Mouse (Mus musculus) stomach, embryonic 15.5 days (tissue): ENCODE data around the gene Slc22a20. TPM values are rescaled to one million over a fixed set of nuclear protein-coding genes. Genes with fewer than 3 reads are reported as not detected.
A peak's percentile ranks its signal among the peaks of the same experiment; 100 is the strongest.

Experiments used
- ATAC-seq: fragments of 200-750 bp; cut with Nextera tagmentation; 2 replicates; pipeline ENCODE4 v1.8.0; 2017; ENCODE audit warnings: low read depth, moderate number of reproducible peaks, moderate TSS enrichment; ENCODE audit not compliant: insufficient read depth, low FRiP score
- H3K27ac ChIP-seq: fragments of 300-500 bp; sonication (generic); 2 replicates; pipeline ENCODE4 v1.5.1; 2015; ENCODE audit warnings: mild to moderate bottlenecking, inconsistent platforms
- H3K27me3 ChIP-seq: fragments of 300-500 bp; sonication (generic); replicated peaks from 2 replicates; pipeline ENCODE4 v1.6.1; 2015; ENCODE audit warnings: inconsistent platforms
- H3K36me3 ChIP-seq: fragments of 300-500 bp; sonication (generic); 2 replicates; pipeline ENCODE4 v1.6.1; 2015; ENCODE audit warnings: inconsistent platforms
- H3K4me1 ChIP-seq: fragments of 300-500 bp; sonication (generic); 2 replicates; pipeline ENCODE4 v1.6.1; 2015; ENCODE audit warnings: inconsistent platforms
- H3K4me2 ChIP-seq: fragments of 300-500 bp; sonication (generic); 2 replicates; pipeline ENCODE4 v1.6.1; 2015; ENCODE audit warnings: mild to moderate bottlenecking, inconsistent platforms
- H3K4me3 ChIP-seq: fragments of 300-500 bp; sonication (generic); replicated peaks from 2 replicates; pipeline ENCODE4 v1.5.1; 2015; ENCODE audit warnings: inconsistent platforms
- H3K9ac ChIP-seq: fragments of 300-500 bp; sonication (generic); 2 replicates; pipeline ENCODE4 v1.6.1; 2015; ENCODE audit warnings: inconsistent platforms
- H3K9me3 ChIP-seq: fragments of 300-500 bp; sonication (generic); 2 replicates; pipeline ENCODE4 v1.6.1; 2016; ENCODE audit warnings: inconsistent platforms
- WGBS: fragments of 180-500 bp; shearing (Covaris S2); methylation state at CpG from one replicate; pipeline ENCODE4 v1.1.7; 2015; 5-methylcytosine and 5-hydroxymethylcytosine counted together
- polyA plus RNA-seq: library from polyadenylated mRNA; unstranded; fragments of >200 nt; fragmentation: Nextera tagmentation; extraction: Ambion mirVana; gene quantifications from 2 replicates; pipeline ENCODE4 v1.2.1, GENCODE M21; 2015

Slc22a20 gene
- polyA plus RNA-seq, 1 experiment from 2014 or later: not detected

GRCm38 (mm10) chr19:5963883-5964562 lies 21.9 kb downstream of the Slc22a20 start, which contains the start of gene Pola2:
Gene Pola2 (minus strand): TSS chr19:5964202.
- Histone ChIP-seq H3K9me3 (no peaks in the 10 kb centered on the region), H3K4me1 (peaks cover 22% of the 10 kb centered on the region), H3K4me2 (peak within 1 kb of the TSS; percentile 72), H3K27ac (peak within 1 kb of the TSS; percentile 69), H3K27me3 (no peaks in the 10 kb centered on the region), H3K9ac (peak within 1 kb of the TSS; percentile 51), H3K36me3 (peaks cover 5% of the 10 kb centered on the region), H3K4me3 (peak within 1 kb of the TSS; percentile 67)
- peak; percentile 84 for ATAC-seq
- 0% methylated on average over 50 of the region's 50 CpGs for WGBS

- H3K4me2 ChIP-seq: peak overlapping the region; percentile 72
- peak overlapping the region; percentile 67 for H3K4me3 ChIP-seq
- no peaks in the 10 kb centered on the region for H3K9me3 ChIP-seq
- H3K36me3 ChIP-seq: peaks cover 14% of the 10 kb centered on the region
- H3K27me3 ChIP-seq: no peaks in the 10 kb centered on the region
- H3K27ac ChIP-seq: no peak overlapping the region
- 23% methylated on average over 1 of the region's 1 CpGs for WGBS
- ATAC-seq: no peak
- H3K9ac ChIP-seq: no peak overlapping the region
- H3K4me1 ChIP-seq: peaks cover 22% of the 10 kb centered on the region
Measured at GRCm38 (mm10) chr19:5962651-5963050, 23.3 kb downstream of the Slc22a20 start.

- 79% methylated on average over 5 of the region's 5 CpGs for WGBS
- no peak overlapping the region for H3K4me2 ChIP-seq
- peaks cover 18% of the 10 kb centered on the region for H3K4me1 ChIP-seq
- no peak overlapping the region for H3K9ac ChIP-seq
- H3K27ac ChIP-seq: no peak overlapping the region
- no peaks in the 10 kb centered on the region for H3K27me3 ChIP-seq
- no peaks in the 10 kb centered on the region for H3K9me3 ChIP-seq
- ATAC-seq: no peak
- H3K4me3 ChIP-seq: no peak overlapping the region
- peaks cover 18% of the 10 kb centered on the region for H3K36me3 ChIP-seq
Measured at GRCm38 (mm10) chr19:5957371-5957770, 28.6 kb downstream of the Slc22a20 start.

GRCm38 (mm10) chr19:5956685-5957084 lies 29.3 kb downstream of the Slc22a20 start:
- 27% methylated on average over 3 of the region's 3 CpGs for WGBS
- peaks cover 20% of the 10 kb centered on the region for H3K36me3 ChIP-seq
- H3K4me2 ChIP-seq: no peak overlapping the region
- no peaks in the 10 kb centered on the region for H3K27me3 ChIP-seq
- peak overlapping the region; percentile 63; the same call in 1 of the 2 replicates for H3K27ac ChIP-seq
- H3K4me3 ChIP-seq: no peak overlapping the region
- H3K9me3 ChIP-seq: no peaks in the 10 kb centered on the region
- no peak overlapping the region for H3K9ac ChIP-seq
- ATAC-seq: peak; percentile 45; the same call in 1 of the 2 replicates
- H3K4me1 ChIP-seq: peaks cover 16% of the 10 kb centered on the region

- Histone ChIP-seq H3K4me3 (peak overlapping the region; percentile 4; the same call in 1 of the 2 replicates), H3K9me3 (no peaks in the 10 kb centered on the region), H3K27me3 (no peaks in the 10 kb centered on the region), H3K27ac (peak overlapping the region; percentile 63), H3K4me1 (peaks cover 11% of the 10 kb centered on the region), H3K4me2 (peak overlapping the region; percentile 39), H3K36me3 (peaks cover 22% of the 10 kb centered on the region), H3K9ac (no peak overlapping the region)
- 64% methylated on average over 28 of the region's 28 CpGs for whole genome bisulfite sequencing
- peak; percentile 59 for ATAC-seq
Measured at GRCm38 (mm10) chr19:5955704-5956670, 30.0 kb downstream of the Slc22a20 start.

GRCm38 (mm10) chr19:5954936-5955335 lies 31.0 kb downstream of the Slc22a20 start:
- Histone ChIP-seq H3K4me2 (peak overlapping the region; percentile 39; the same call in 1 of the 2 replicates), H3K4me1 (peaks cover 11% of the 10 kb centered on the region), H3K4me3 (no peak overlapping the region), H3K9ac (no peak overlapping the region), H3K27ac (peak overlapping the region; percentile 63), H3K9me3 (no peaks in the 10 kb centered on the region), H3K27me3 (no peaks in the 10 kb centered on the region), H3K36me3 (peaks cover 23% of the 10 kb centered on the region)
- 83% methylated on average over 10 of the region's 10 CpGs for WGBS
- ATAC-seq: no peak

GRCm38 (mm10) chr19:5954031-5954710 lies 31.8 kb downstream of the Slc22a20 start:
- H3K27ac ChIP-seq: 0 out of 2 replicates have a peak overlapping the region, but pooled peaks have one; percentile 36
- 78% methylated on average over 22 of the region's 22 CpGs for WGBS
- H3K4me2 ChIP-seq: no peak overlapping the region
- H3K9ac ChIP-seq: no peak overlapping the region
- H3K36me3 ChIP-seq: peaks cover 25% of the 10 kb centered on the region
- ATAC-seq: no peak
- H3K27me3 ChIP-seq: no peaks in the 10 kb centered on the region
- H3K4me3 ChIP-seq: no peak overlapping the region
- H3K9me3 ChIP-seq: no peaks in the 10 kb centered on the region
- peaks cover 11% of the 10 kb centered on the region for H3K4me1 ChIP-seq

GRCm38 (mm10) chr19:5953201-5953770 lies 32.7 kb downstream of the Slc22a20 start:
- peaks cover 11% of the 10 kb centered on the region for H3K4me1 ChIP-seq
- H3K9ac ChIP-seq: no peak overlapping the region
- H3K4me2 ChIP-seq: no peak overlapping the region
- H3K9me3 ChIP-seq: no peaks in the 10 kb centered on the region
- no peak for ATAC-seq
- H3K4me3 ChIP-seq: no peak overlapping the region
- 0 out of 2 replicates have a peak overlapping the region, but pooled peaks have one; percentile 66 for H3K27ac ChIP-seq
- H3K27me3 ChIP-seq: no peaks in the 10 kb centered on the region
- WGBS: 88% methylated on average over 19 of the region's 19 CpGs
- H3K36me3 ChIP-seq: peaks cover 24% of the 10 kb centered on the region

GRCm38 (mm10) chr19:5952071-5952691 lies 33.8 kb downstream of the Slc22a20 start:
- Histone ChIP-seq H3K4me1 (peaks cover 11% of the 10 kb centered on the region), H3K27ac (peak overlapping the region; percentile 66), H3K9me3 (no peaks in the 10 kb centered on the region), H3K4me3 (no peak overlapping the region), H3K36me3 (peaks cover 24% of the 10 kb centered on the region), H3K9ac (no peak overlapping the region), H3K27me3 (no peaks in the 10 kb centered on the region), H3K4me2 (no peak overlapping the region)
- ATAC-seq: no peak
- WGBS: 69% methylated on average over 13 of the region's 13 CpGs

- Histone ChIP-seq H3K9me3 (no peaks in the 10 kb centered on the region), H3K4me1 (peaks cover 11% of the 10 kb centered on the region), H3K9ac (no peak overlapping the region), H3K27me3 (no peaks in the 10 kb centered on the region), H3K4me2 (no peak overlapping the region), H3K27ac (peak overlapping the region; percentile 9; the same call in 1 of the 2 replicates), H3K36me3 (peaks cover 24% of the 10 kb centered on the region), H3K4me3 (no peak overlapping the region)
- no peak for ATAC-seq
- 85% methylated on average over 16 of the region's 16 CpGs for WGBS
Measured at GRCm38 (mm10) chr19:5951631-5952030, 34.3 kb downstream of the Slc22a20 start.

GRCm38 (mm10) chr19:5950218-5950617 lies 35.7 kb downstream of the Slc22a20 start:
- Histone ChIP-seq H3K36me3 (peaks cover 24% of the 10 kb centered on the region), H3K4me2 (no peak overlapping the region), H3K4me1 (peaks cover 14% of the 10 kb centered on the region), H3K27me3 (no peaks in the 10 kb centered on the region), H3K9ac (no peak overlapping the region), H3K27ac (no peak overlapping the region), H3K9me3 (no peaks in the 10 kb centered on the region), H3K4me3 (no peak overlapping the region)
- 92% methylated on average over 11 of the region's 11 CpGs for whole genome bisulfite sequencing
- no peak for ATAC-seq
